Mouse (Mus musculus): Measurements from ENCODE around the gene Hoxb7.

- TF ChIP-seq HCFC1 (IDR thresholded peaks at IDR 0.05; ENCODE audit: borderline replicate concordance, insufficient read depth, low read length) (no peak), CHD2 (IDR thresholded peaks at IDR 0.05; ENCODE audit: low read depth, low read length) (no peak)
These were observed 19.9 kb downstream of the Hoxb7 start for GRCm38 (mm10) chr11:96306183-96306907.
